Mouse (Mus musculus) layer of hippocampus, adult 9-11 months (tissue): Measurements from ENCODE around the gene Necab3.

Experiments
- DNase-seq: peaks from one replicate; pipeline ENCODE4 v3.0.0; 2022

Gene Necab3

DNA sequence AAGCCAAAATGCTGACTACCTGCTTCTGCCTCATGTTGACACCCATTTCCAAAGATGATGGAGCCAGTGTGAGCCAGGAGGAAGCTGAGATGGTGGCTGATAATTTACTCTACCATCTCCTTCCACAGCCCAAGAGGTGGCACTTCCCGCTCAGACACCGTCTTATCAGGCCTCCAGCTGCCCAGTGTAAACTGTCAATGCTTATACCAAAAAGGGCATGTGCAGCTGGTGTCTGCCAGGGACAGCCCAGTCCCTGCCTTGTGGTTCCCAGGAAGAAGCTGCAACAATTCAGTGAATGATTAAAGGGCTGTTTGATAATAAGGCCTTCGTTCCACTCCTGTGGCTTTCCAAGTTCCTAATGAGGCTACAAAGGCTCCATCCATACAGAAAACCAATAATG is 20.0 kb downstream of the Necab3 start:
- no peak for DNase-seq

DNA sequence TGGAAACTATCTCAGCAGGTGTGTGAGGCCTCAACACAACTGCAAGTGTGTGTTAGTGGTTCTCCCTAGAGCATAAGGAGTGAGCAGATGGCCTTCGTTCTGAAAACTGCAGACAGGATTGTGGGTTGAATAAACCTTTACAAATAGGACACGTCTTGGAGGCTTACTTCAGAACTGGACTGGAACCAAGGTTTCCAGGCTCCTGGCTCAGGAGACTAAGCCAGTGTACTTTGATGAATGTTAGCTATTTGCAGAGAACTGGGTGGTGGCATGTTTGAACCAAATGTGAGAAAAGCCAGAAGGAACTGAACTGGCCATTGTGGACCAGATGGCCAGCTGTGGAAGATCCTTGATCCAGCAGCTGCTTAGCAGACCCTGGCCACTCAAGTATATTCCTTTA is 20.4 kb downstream of the Necab3 start:
- DNase-seq = peak; percentile 80

DNA sequence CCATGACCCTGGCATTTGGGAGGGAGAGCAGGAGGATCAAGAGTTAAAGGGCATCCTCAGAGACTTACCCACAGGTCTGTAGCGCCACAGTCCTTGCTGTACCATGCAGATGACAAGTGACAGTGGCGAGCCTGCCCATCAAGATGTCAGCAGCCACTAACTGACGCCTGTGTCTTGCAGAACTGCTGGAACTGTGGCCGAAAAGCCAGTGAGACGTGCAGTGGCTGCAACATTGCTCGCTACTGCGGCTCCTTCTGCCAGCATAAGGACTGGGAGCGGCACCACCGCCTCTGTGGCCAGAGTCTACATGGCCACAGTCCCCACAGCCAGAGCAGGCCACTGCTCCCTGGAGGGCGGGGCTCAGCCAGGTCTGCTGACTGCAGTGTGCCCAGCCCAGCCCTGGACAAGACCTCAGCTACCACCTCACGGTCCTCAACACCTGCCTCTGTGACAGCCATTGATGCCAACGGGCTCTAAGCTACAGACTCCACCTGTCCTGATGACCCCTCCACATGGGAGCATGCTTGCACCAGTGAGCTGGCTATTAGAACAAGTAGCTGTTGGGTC is 23.9 kb downstream of the Necab3 start:
- DNase-seq = no peak

DNA sequence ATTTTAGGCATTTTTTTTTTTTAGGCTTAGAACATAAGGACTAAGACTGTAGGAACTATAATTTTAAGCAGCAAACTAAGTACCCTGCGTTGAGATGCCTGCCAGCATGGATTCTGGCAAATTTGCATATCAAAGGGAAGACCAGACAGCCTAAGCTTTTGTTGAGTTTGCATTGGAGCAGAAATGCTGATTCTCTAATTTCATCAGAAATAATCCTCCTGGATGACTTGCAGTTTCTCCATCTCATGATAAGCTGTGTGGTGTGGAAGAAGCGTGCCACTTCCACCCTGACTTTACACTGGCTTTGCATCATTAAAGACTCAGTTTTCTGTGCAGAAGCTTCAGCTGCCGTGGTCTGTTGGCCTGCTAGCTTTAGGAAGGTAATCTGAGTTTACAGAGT is 25.8 kb downstream of the Necab3 start:
- DNase-seq = no peak

DNA sequence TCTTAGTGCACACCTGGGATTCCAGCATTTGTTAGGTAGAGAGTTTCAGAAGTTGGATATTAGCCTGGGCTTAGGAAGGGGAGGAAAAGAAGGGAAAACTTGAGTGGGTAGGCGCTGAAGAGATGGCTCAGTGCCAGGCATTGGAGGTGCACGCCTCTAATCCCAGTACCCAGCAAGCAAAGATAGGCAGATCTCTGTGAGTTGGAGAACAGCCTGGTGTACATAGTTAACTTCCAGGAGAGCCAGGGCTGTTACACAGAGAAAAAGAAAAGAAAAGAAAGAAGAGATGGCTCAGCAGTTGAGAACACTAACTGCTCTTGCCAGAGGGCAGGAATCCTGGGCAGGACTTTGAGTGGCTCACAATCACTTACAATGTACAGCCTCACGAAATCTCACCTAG is 32.2 kb downstream of the Necab3 start:
- no peak for DNase-seq

DNA sequence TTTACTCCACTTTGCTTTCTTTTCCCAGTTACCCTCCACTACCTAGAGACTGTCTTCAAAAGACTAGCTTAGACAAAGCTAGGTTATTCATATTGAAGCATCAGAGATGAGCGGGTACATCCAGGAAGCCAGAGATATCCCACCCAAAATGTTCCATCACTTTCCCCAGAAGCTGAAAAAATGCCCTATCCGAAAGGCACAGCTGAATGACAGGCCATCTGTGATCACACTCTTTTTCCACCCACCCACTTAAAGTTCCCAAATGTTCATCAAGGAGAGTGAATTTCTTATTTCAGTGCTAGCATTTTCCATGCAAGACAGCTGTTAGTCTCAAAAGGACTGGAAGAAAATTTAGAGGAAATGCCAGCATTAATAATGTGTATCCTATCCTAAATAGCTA is 33.4 kb downstream of the Necab3 start:
- peak; percentile 56 for DNase-seq

DNA sequence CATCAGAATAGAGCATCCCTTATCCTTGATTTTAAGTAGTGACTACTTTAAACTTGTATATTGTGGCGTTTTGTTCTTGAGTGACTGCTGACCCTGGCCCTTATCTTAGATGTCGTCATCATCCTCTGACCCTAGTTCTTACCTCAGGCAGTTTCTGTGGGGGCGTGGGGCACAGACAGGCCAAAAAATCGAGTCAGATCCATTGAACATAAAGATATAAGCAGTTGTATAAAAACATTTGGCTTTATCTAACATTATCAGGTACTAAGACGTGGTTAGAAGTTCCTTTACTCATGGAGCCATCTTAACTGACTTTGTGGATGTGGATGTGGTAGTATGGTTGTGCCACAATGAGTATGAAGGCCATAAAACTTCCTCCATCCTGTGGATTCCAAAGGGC is 36.4 kb downstream of the Necab3 start:
- no peak for DNase-seq

DNA sequence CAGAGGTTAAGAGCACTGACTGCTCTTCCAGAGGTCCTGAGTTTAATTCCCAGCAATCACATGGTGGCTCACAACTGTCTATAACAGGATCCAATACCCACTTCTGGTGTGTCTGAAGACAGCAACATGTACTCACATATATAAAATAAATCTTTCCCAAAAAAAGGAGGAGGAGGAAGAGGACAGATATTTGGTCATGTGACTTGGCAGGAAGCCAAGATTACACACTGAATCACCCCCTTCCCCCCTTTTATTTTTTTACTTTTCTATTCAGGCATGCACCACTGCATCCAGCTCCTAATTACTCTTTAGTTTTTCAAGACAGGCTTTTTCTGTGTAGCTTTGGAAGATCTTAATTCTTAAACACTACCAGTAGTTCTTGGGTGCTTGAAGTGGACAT is 37.2 kb downstream of the Necab3 start:
- DNase-seq = no peak

DNA sequence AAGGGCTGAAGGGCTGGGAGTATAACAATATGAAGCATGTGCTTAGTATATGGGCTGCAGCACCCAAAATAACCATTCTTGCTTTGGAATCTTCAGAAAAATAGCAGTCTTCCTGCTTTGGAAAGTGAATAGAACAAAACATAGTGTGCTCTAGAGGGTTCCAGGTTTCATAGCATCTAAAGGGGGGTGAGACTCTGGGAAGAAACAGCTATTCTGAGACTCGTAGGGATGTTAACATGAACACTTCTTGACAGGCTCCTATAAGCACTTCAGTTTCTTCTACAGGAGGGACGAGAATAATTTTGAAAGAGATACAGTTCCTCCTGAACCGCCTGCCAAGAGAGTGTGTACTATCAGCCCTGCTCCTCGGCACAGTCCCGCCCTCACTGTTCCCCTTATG is 41.3 kb downstream of the Necab3 start:
- DNase-seq = no peak

DNA sequence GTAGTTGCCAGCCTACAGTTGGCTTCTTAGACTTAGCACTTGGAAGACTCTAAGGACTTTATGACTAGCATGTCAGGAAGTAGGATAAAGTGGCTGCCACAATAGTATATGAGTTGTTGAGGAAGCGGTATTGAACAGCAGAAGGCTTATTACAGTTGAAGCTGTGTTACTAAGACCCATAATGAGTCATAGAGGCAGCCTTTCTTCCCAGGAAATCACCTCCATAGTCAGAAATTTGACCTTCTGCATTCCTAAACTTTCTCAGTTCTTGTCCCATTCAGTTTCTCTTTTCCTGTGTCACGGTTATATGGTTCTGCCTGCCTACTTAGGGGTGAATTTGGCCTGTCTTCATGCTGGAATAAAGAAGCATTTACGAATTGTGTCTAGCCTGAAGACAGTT is 41.7 kb downstream of the Necab3 start:
- DNase-seq = no peak

DNA sequence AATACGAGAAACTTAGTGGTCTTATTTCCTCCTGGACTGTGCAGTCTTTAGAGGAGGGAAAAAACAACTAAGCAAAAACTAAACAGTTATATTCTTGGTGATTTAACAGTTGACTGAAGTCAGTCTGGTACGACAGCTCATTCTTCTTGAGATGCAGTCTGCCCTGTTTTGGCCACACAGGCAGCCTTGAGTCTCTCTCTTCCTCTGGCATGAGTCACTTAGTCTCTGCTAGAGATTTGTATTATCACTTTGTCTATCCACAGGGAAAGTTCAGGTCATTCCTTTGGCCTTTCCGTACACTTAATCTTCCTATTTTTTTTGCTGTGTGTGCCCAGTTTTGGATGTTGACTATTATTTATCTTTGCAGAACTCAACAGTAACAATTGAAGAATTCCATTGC is 48.5 kb downstream of the Necab3 start:
- DNase-seq = no peak

DNA sequence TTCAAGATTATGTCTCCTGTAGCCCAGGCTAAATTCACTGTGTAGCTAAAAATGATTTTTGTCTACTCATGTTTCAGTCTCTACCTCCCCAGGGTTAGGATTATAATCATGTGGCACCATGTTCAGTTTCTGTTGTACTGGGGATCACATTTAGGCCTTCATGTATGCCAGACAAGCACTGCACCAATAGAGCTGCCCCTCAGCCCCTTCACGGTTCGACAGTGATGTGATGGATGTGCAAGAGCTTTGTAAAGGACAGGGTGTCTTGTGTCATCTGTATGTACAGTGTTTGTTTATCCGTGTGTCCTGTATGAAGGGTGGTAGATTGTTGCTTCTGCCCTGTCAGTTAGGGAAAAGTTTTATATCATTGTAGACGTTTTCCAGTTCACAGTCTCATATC is 50.2 kb downstream of the Necab3 start:
- DNase-seq = no peak

DNA sequence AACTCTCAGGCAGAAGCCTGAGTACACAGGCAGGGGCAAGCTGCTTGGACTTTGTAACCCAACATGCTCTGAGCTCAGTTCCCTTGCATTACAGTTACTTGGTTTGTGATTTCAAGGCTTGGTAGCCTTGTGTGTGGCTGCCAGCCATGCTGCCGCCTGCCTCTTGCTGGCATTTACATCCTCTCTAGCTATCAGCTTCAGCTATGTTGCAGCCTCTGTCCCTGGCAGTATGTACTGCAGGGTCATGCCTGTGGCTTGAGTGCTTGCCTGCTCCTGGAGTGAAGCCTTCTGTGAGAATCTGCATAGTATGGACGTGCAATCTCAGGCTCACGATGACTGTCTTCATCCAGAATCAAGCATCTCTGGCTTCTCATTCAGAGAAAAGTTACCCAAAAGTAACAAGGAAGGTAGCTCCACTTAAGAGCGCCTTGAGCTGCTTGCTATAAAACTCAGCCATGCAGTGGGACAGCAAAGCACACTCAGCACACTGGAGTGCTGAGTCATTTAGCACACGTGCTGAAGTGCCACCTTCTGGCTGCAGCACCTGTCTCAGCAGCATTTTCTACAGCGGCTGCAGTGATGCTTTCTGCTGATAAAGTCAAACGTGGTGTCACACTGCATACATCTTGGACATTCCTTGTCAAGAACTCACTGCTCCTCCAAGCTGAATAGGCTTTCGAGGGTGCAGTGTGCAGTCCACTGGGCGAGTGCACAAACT is 51.0 kb downstream of the Necab3 start:
- no peak for DNase-seq

DNA sequence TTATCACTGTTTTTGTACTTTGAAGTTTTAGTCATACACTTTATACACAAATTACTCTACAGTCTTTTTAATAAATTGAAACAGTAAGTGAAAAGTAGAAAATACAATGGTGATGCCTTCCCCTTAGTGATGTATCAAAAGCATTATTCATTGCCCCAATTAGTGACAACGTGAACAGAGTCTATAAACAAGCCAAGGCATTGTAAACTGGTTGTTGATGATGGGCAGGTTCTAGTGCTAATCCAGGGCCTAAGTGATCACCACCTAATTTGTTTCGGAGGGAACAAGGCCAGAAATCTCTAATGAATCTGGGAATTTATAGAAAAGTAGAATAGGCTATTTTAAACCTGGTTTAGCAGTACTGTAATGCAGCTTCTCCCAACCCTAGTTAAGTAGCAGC is 51.6 kb downstream of the Necab3 start:
- no peak for DNase-seq

DNA sequence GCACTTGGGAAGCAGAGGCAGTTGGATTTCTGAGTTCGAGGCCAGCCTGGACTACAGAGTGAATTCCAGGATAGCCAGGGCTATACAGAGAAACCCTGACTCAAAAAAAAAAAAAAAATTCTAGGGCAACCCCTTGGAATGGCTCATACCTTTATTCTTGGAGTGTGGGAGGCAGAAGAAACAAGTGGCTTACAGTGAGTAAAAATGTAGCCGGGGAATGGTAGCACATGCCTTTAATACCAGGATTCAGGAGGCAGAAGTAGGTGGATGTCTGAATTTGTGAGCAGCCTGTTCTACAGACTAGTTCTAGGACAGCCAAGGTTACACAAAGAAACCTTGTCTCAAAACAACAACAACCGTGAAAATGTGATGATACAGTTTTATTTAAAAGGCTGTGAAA is 57.9 kb downstream of the Necab3 start:
- no peak for DNase-seq

DNA sequence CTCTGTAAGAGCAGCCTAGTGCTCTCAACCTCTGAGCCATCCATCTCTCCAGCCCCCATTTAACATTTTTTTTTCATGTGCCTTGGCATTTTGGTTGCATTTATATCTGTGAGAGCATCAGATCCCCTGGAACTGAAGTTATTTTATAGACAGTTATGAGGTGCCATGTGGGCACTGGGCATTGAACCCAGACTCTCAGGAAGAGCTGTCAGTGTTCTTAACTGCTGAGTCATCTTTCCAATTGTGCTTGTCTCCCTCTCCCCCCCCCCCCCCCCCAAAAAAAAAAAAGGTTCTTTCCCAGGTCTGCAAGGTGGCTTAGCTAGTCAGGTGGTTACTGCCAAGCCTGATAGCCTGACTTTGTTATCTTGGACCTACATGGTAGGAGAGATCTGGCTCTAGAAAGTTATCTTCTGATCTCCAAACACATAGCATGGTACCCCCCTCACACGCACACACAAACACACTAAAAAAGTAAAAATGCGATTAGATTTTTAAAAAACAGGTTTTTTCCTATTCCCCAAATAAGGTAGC is 58.9 kb downstream of the Necab3 start:
- no peak for DNase-seq

DNA sequence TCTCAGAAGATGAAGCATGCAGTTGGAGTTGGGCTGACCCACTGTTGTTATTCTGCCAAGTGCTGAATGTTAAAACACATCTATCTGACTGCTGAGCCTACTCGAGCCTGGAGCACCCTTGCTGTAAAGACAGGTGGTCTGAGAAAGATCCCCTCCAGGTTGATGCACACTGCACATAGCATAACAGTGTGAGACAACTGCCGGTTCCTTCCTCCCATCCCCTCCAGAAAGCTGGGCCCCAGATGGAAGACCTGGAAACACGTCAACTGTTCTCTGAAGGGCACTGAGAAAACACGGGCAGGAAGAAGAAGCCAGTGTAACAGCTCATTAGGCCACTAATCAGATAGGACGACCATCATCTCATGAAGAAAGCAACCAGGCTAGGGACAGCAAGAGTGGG is 60.1 kb downstream of the Necab3 start:
- DNase-seq = no peak

DNA sequence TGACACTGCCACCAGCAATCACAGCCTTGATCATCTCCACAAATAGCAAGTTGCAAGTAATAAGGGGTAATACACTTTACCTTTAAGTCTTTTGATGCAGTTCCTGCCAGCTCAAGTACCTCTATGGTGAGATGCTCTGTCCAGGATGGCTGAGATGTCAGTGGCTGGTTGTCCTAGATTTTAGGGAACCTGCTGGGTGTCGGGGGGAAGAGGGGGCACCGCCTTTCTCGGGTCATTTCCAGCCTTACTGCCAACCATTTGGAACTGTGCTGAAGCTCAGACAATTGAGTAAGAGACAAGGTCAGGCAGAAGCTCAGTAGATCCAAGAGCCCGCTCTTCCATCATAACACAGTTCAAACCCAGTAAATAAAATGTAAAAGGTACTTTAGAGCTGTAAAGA is 63.7 kb downstream of the Necab3 start:
- no peak for DNase-seq
